Mouse (Mus musculus) right cerebral cortex, postnatal 4 days (tissue): Measurements from ENCODE around the gene Col4a2.

ENCODE experiments used
- DNase-seq: peaks from one replicate; pipeline ENCODE4 v3.0.0-alpha.2; 2022

Gene Col4a2

GRCm38 (mm10) chr8:11297141-11297838 is 15.3 kb upstream of the Col4a2 start:
- DNase-seq = no peak

- no peak for DNase-seq
Observed at GRCm38 (mm10) chr8:11298531-11299316, 13.9 kb upstream of the Col4a2 start.

GRCm38 (mm10) chr8:11299317-11299602 is 13.3 kb upstream of the Col4a2 start:
- no peak for DNase-seq

- no peak for DNase-seq
Observed at GRCm38 (mm10) chr8:11300436-11300835, 12.2 kb upstream of the Col4a2 start.

GRCm38 (mm10) chr8:11304027-11304601 is 8.5 kb upstream of the Col4a2 start:
- no peak for DNase-seq

- DNase-seq = no peak
Observed at GRCm38 (mm10) chr8:11305539-11305938, 7.1 kb upstream of the Col4a2 start.

- DNase-seq = no peak
Observed at GRCm38 (mm10) chr8:11307451-11307850, 5.2 kb upstream of the Col4a2 start.

- DNase-seq = no peak
Observed at GRCm38 (mm10) chr8:11308570-11308998, 4.0 kb upstream of the Col4a2 start.

- no peak for DNase-seq
Observed at GRCm38 (mm10) chr8:11309226-11309625, 3.4 kb upstream of the Col4a2 start.

- DNase-seq = no peak
Observed at GRCm38 (mm10) chr8:11310049-11310448, 2.6 kb upstream of the Col4a2 start.

- DNase-seq = peak; percentile 10
Observed at GRCm38 (mm10) chr8:11311681-11312348, 790 bp upstream of the Col4a2 start.

- no peak for DNase-seq
Observed at GRCm38 (mm10) chr8:11313176-11314111, 839 bp downstream of the Col4a2 start.

GRCm38 (mm10) chr8:11314613-11315012 is 2.0 kb downstream of the Col4a2 start:
- DNase-seq = no peak

GRCm38 (mm10) chr8:11315179-11315943 is 2.8 kb downstream of the Col4a2 start:
- no peak for DNase-seq

GRCm38 (mm10) chr8:11316118-11316517 is 3.5 kb downstream of the Col4a2 start:
- no peak for DNase-seq

GRCm38 (mm10) chr8:11319405-11319804 is 6.8 kb downstream of the Col4a2 start:
- DNase-seq = no peak

- DNase-seq = no peak
Observed at GRCm38 (mm10) chr8:11321841-11322240, 9.2 kb downstream of the Col4a2 start.

GRCm38 (mm10) chr8:11322724-11323585 is 10.3 kb downstream of the Col4a2 start:
- no peak for DNase-seq

GRCm38 (mm10) chr8:11323681-11324080 is 11.1 kb downstream of the Col4a2 start:
- DNase-seq = no peak

GRCm38 (mm10) chr8:11324801-11325395 is 12.3 kb downstream of the Col4a2 start:
- DNase-seq = no peak
